Mouse (Mus musculus) c-Kit-positive CD71-positive TER-119-negative erythroid progenitor cells, embryonic 14.5 days (primary cell): Measurements from ENCODE around the gene Thbs2.

ENCODE experiments used
- DNase-seq: peaks from one replicate; pipeline ENCODE4 v3.0.0-alpha.2; 2013; ENCODE audit warnings: low read depth

The Thbs2 gene

GRCm38 (mm10) chr17:14693994-14694374, at the start of gene Thbs2:
Gene Thbs2, minus strand, starts transcription at chr17:14694235.
- DNase-seq, result no peak

GRCm38 (mm10) chr17:14735493-14736004, 41.5 kb upstream of the Thbs2 start:
- DNase-seq, result no peak

GRCm38 (mm10) chr17:14734380-14734779, 40.3 kb upstream of the Thbs2 start:
- DNase-seq, result no peak

GRCm38 (mm10) chr17:14733941-14734340, 39.9 kb upstream of the Thbs2 start:
- no peak for DNase-seq

GRCm38 (mm10) chr17:14733027-14733426, 39.0 kb upstream of the Thbs2 start:
- DNase-seq, result no peak

- DNase-seq, result no peak
These were observed 36.6 kb upstream of the Thbs2 start for GRCm38 (mm10) chr17:14730629-14731028.

- no peak for DNase-seq
These were observed 33.4 kb upstream of the Thbs2 start for GRCm38 (mm10) chr17:14727481-14727880.

- no peak for DNase-seq
These were observed 30.8 kb upstream of the Thbs2 start for GRCm38 (mm10) chr17:14724786-14725185.

GRCm38 (mm10) chr17:14721325-14721724, 27.3 kb upstream of the Thbs2 start:
- no peak for DNase-seq

- DNase-seq, result no peak
These were observed 26.9 kb upstream of the Thbs2 start for GRCm38 (mm10) chr17:14720912-14721311.

- no peak for DNase-seq
These were observed 26.2 kb upstream of the Thbs2 start for GRCm38 (mm10) chr17:14720227-14720626.

- no peak for DNase-seq
These were observed 24.8 kb upstream of the Thbs2 start for GRCm38 (mm10) chr17:14718801-14719200.

GRCm38 (mm10) chr17:14714782-14715181, 20.7 kb upstream of the Thbs2 start:
- DNase-seq, result no peak

GRCm38 (mm10) chr17:14714374-14714773, 20.3 kb upstream of the Thbs2 start:
- no peak for DNase-seq

GRCm38 (mm10) chr17:14711784-14712183, 17.7 kb upstream of the Thbs2 start:
- DNase-seq, result no peak

GRCm38 (mm10) chr17:14711032-14711431, 17.0 kb upstream of the Thbs2 start:
- no peak for DNase-seq

GRCm38 (mm10) chr17:14706066-14706465, 12.0 kb upstream of the Thbs2 start:
- no peak for DNase-seq

- DNase-seq, result no peak
These were observed 11.4 kb upstream of the Thbs2 start for GRCm38 (mm10) chr17:14705466-14705865.

- no peak for DNase-seq
These were observed 9.7 kb upstream of the Thbs2 start for GRCm38 (mm10) chr17:14703771-14704170.

GRCm38 (mm10) chr17:14703268-14703667, 9.2 kb upstream of the Thbs2 start:
- no peak for DNase-seq

GRCm38 (mm10) chr17:14702701-14703100, 8.7 kb upstream of the Thbs2 start:
- no peak for DNase-seq

- no peak for DNase-seq
These were observed 7.9 kb upstream of the Thbs2 start for GRCm38 (mm10) chr17:14701891-14702290.

GRCm38 (mm10) chr17:14700204-14700603, 6.2 kb upstream of the Thbs2 start:
- no peak for DNase-seq

- DNase-seq, result no peak
These were observed 4.2 kb upstream of the Thbs2 start for GRCm38 (mm10) chr17:14698188-14698587.

GRCm38 (mm10) chr17:14697096-14697495, 3.1 kb upstream of the Thbs2 start:
- DNase-seq, result no peak
